Comparison of ENCODE assay signal across 10 mouse cellular contexts in the genomic region with DNA sequence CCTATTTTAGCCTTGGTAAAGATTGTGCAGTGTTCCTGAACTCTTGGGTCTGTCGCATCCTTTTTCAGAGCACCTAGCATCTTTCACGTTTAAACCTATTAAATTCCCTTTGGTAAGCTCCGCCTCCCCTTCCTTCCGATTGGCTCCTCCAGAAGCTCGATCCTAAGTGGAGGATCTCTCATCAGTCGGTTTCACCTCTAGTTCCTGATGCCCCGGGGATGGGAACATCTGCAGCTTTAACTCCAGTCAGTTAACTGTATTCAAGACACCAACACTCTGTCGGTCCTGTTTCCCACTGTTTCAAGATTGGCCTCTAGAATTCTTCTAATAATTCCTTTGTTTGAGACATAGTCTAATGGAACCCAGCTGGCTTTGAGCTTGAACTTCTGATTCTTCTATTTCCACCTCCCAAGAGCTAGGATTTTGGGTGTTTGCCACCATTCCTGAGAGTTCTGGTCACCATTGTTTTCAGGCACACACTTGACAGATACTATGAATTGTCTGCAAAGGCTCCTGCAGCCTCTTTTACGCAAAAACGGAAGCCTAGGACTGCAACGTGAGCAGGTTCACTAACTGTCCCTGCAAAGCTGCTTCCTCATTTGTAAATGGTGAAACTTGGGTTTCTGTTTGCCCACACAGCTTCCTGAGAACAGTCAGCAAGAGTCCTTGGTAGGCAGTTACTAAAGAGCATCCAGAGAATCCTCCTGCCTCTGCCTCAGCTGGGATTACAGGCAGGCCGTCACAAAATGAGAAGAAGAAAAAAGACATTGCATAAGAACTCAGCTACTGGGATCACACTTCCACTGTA. TPM values are rescaled to one million over a fixed set of nuclear protein-coding genes. Genes with fewer than 3 reads are reported as not detected.
A peak's percentile ranks its signal among the peaks of the same experiment; 100 is the strongest.
DNase-seq lines count a peak whose midpoint lies in the region; ATAC-seq lines count a peak whose summit lies in the region.
"Had no signal": no experiment of that assay in that cellular context is flagged by ENCODE, and none has a peak within 500 bp of the region (broad histone marks: within the 10 kb centered on the region; RNA-seq: fewer than 3 reads in every experiment).

No protein-coding gene starts in this region.

- no peaks in the 10 kb centered on the region for H3K36me3 ChIP-seq in embryonic facial prominence, embryonic 15.5 days
- peaks cover 9% of the 10 kb centered on the region for H3K36me3 ChIP-seq in embryonic facial prominence, embryonic 10.5 days (replicated peaks)
- H3K36me3 ChIP-seq in erythroblast, embryonic 14.5 days (ENCODE audit: control insufficient read depth), result peaks cover 15% of the 10 kb centered on the region
- H3K36me3 ChIP-seq in megakaryocyte, embryonic 14.5 days (replicated peaks; ENCODE audit: low read length), result peaks cover 13% of the 10 kb centered on the region
- H3K36me3 ChIP-seq: embryonic facial prominence, embryonic 12.5 days had no signal

- H3K4me2 ChIP-seq in embryonic facial prominence, embryonic 15.5 days (replicated peaks), result no peak overlapping the region
- H3K4me2 ChIP-seq: embryonic facial prominence, embryonic 12.5 days; kidney, embryonic 15.5 days had no signal

- H3K4me3 ChIP-seq in embryonic facial prominence, embryonic 15.5 days (replicated peaks), result no peak overlapping the region
- no peak overlapping the region for H3K4me3 ChIP-seq in embryonic facial prominence, embryonic 10.5 days
- H3K4me3 ChIP-seq in erythroblast, embryonic 14.5 days (replicated peaks), result peak overlapping the region; percentile 7
- H3K4me3 ChIP-seq in megakaryocyte, embryonic 14.5 days (replicated peaks), result peak overlapping the region; percentile 78
- H3K4me3 ChIP-seq: embryonic facial prominence, embryonic 12.5 days; kidney, embryonic 15.5 days had no signal

- H3K27ac ChIP-seq in embryonic facial prominence, embryonic 15.5 days (replicated peaks), result 0 out of 2 replicates have a peak overlapping the region, but pooled peaks have one; percentile 44
- H3K27ac ChIP-seq in embryonic facial prominence, embryonic 10.5 days (replicated peaks), result no peak overlapping the region
- H3K27ac ChIP-seq: embryonic facial prominence, embryonic 12.5 days; kidney, embryonic 15.5 days had no signal

- no peak overlapping the region for H3K9ac ChIP-seq in embryonic facial prominence, embryonic 15.5 days
- H3K9ac ChIP-seq: embryonic facial prominence, embryonic 12.5 days; kidney, embryonic 15.5 days had no signal

- H3K27me3 ChIP-seq in embryonic facial prominence, embryonic 15.5 days, result no peaks in the 10 kb centered on the region
- H3K27me3 ChIP-seq in embryonic facial prominence, embryonic 10.5 days (replicated peaks; ENCODE audit: low read depth, poor library complexity, severe bottlenecking), result no peaks in the 10 kb centered on the region
- no peaks in the 10 kb centered on the region for H3K27me3 ChIP-seq in erythroblast, embryonic 14.5 days (ENCODE audit: control insufficient read depth)
- H3K27me3 ChIP-seq in megakaryocyte, embryonic 14.5 days (replicated peaks), result no peaks in the 10 kb centered on the region
- H3K27me3 ChIP-seq: embryonic facial prominence, embryonic 12.5 days; kidney, embryonic 15.5 days had no signal

- 36% methylated on average over 12 of the region's 12 CpGs for WGBS in embryonic facial prominence, embryonic 15.5 days
- 41% methylated on average over 12 of the region's 12 CpGs for WGBS in embryonic facial prominence, embryonic 10.5 days

- no peaks in the 10 kb centered on the region for H3K9me3 ChIP-seq in embryonic facial prominence, embryonic 15.5 days (replicated peaks)
- no peaks in the 10 kb centered on the region for H3K9me3 ChIP-seq in embryonic facial prominence, embryonic 10.5 days
- H3K9me3 ChIP-seq in erythroblast, embryonic 14.5 days (ENCODE audit: control insufficient read depth, low read length), result no peaks in the 10 kb centered on the region
- no peaks in the 10 kb centered on the region for H3K9me3 ChIP-seq in megakaryocyte, embryonic 14.5 days
- H3K9me3 ChIP-seq: embryonic facial prominence, embryonic 12.5 days; kidney, embryonic 15.5 days had no signal

- ATAC-seq in embryonic facial prominence, embryonic 15.5 days (ENCODE audit: insufficient number of reproducible peaks, low FRiP score, low TSS enrichment, low read depth), result no peak

- DNase-seq in embryonic facial prominence, embryonic 10.5 days (ENCODE audit: low spot score), result no peak
- DNase-seq in CD4-positive helper T cell, adult 2 months (ENCODE audit: low read depth, low spot score), result peak; percentile 76
- DNase-seq in right cerebral cortex, postnatal 4 days, result no peak
- DNase-seq in left cerebral cortex, adult 8-10 months (ENCODE audit: low spot score in 2 of 2), result no peak
- no peak for DNase-seq in embryo, embryonic 10 days (ENCODE audit: low spot score)

- peaks cover 18% of the 10 kb centered on the region for H3K4me1 ChIP-seq in embryonic facial prominence, embryonic 15.5 days
- H3K4me1 ChIP-seq in embryonic facial prominence, embryonic 10.5 days, result peaks cover 22% of the 10 kb centered on the region
- H3K4me1 ChIP-seq in erythroblast, embryonic 14.5 days (ENCODE audit: control insufficient read depth), result peaks cover 76% of the 10 kb centered on the region
- peaks cover 79% of the 10 kb centered on the region for H3K4me1 ChIP-seq in megakaryocyte, embryonic 14.5 days

RNA-seq across cellular contexts. Expression of gene Rsrp1, which starts 3.5 kb away (rescaled TPM):
- 505 and 540 TPM in 2 replicates for polyA plus RNA-seq in embryonic facial prominence, embryonic 15.5 days (2015; fragmentation: Nextera tagmentation; extraction: Ambion mirVana)
- 343 and 353 TPM in 2 replicates for polyA plus RNA-seq in embryonic facial prominence, embryonic 10.5 days (2016; fragmentation: Nextera tagmentation; extraction: Ambion mirVana)
- polyA plus RNA-seq in erythroblast, embryonic 14.5 days (2012), result 62.6 and 71.3 TPM in 2 replicates
- polyA plus RNA-seq in megakaryocyte, embryonic 14.5 days (2012; ENCODE audit: insufficient read depth, low replicate concordance), result 176 and 605 TPM in 2 replicates
- 100 to 1,000 TPM; 218 to 302 (median 272) TPM for total RNA-seq in left cerebral cortex, adult 8-10 months (2022)

RNA-seq across cellular contexts. Expression of gene Tmem50a, which starts 5.1 kb away (rescaled TPM):
- polyA plus RNA-seq in embryonic facial prominence, embryonic 15.5 days (2015; fragmentation: Nextera tagmentation; extraction: Ambion mirVana), result 190 and 193 TPM in 2 replicates
- 127 and 133 TPM in 2 replicates for polyA plus RNA-seq in embryonic facial prominence, embryonic 10.5 days (2016; fragmentation: Nextera tagmentation; extraction: Ambion mirVana)
- 1.0 and 1.2 TPM in 2 replicates for polyA plus RNA-seq in erythroblast, embryonic 14.5 days (2012)
- 8.9 and 16.9 TPM in 2 replicates for polyA plus RNA-seq in megakaryocyte, embryonic 14.5 days (2012; ENCODE audit: insufficient read depth, low replicate concordance)
- total RNA-seq in left cerebral cortex, adult 8-10 months (2022), result 100 to 1,000 TPM; 119 to 138 (median 124) TPM

RNA-seq across cellular contexts. Expression of gene Syf2, which starts 10.8 kb away (rescaled TPM):
- 77.8 and 83.6 TPM in 2 replicates for polyA plus RNA-seq in embryonic facial prominence, embryonic 15.5 days (2015; fragmentation: Nextera tagmentation; extraction: Ambion mirVana)
- 65.2 and 65.9 TPM in 2 replicates for polyA plus RNA-seq in embryonic facial prominence, embryonic 10.5 days (2016; fragmentation: Nextera tagmentation; extraction: Ambion mirVana)
- 10.1 and 17.9 TPM in 2 replicates for polyA plus RNA-seq in erythroblast, embryonic 14.5 days (2012)
- 6.0 and 63.1 TPM in 2 replicates for polyA plus RNA-seq in megakaryocyte, embryonic 14.5 days (2012; ENCODE audit: insufficient read depth, low replicate concordance)
- 10 to 100 TPM; 48.4 to 62.7 (median 56.9) TPM for total RNA-seq in left cerebral cortex, adult 8-10 months (2022)

RNA-seq across cellular contexts. Expression of gene Rhd, which starts 55.6 kb away (rescaled TPM):
- polyA plus RNA-seq in embryonic facial prominence, embryonic 15.5 days (2015; fragmentation: Nextera tagmentation; extraction: Ambion mirVana), result 2.3 and 2.9 TPM in 2 replicates
- polyA plus RNA-seq in embryonic facial prominence, embryonic 10.5 days (2016; fragmentation: Nextera tagmentation; extraction: Ambion mirVana), result 8.2 and 11.2 TPM in 2 replicates
- 54.9 and 73.6 TPM in 2 replicates for polyA plus RNA-seq in erythroblast, embryonic 14.5 days (2012)
- polyA plus RNA-seq in megakaryocyte, embryonic 14.5 days (2012; ENCODE audit: insufficient read depth, low replicate concordance), result not detected in 2 replicates
- total RNA-seq in left cerebral cortex, adult 8-10 months (2022), result under 1 TPM in 1 of 4 experiments, not detected in 3; 0.50 TPM

Comparison
In these comparisons a context has a peak if more than half of its experiments do, and no peak if none do; other contexts are left out.
1. H3K4me3 ChIP-seq: peak in erythroblast, embryonic 14.5 days (single experiment) and megakaryocyte, embryonic 14.5 days (single experiment); none in embryonic facial prominence, embryonic 15.5 days (single experiment) and embryonic facial prominence, embryonic 10.5 days (single experiment).